Mouse (Mus musculus) embryonic facial prominence, embryonic 11.5 days (tissue): ENCODE results near the gene Slc2a1. TPM values are rescaled to one million over a fixed set of nuclear protein-coding genes. Genes with fewer than 3 reads are reported as not detected.

Source experiments
- ATAC-seq: fragments of 200-750 bp; cut with Nextera tagmentation; replicated peaks from 2 replicates; pipeline ENCODE4 v1.8.0; 2017; ENCODE audit warnings: low read depth; ENCODE audit not compliant: insufficient number of reproducible peaks, low FRiP score, low TSS enrichment
- DNase-seq: peaks from one replicate; pipeline ENCODE4 v3.0.0-alpha.2; 2015; ENCODE audit warnings: low spot score
- H3K27ac ChIP-seq: fragments of 300-500 bp; sonication (generic); replicated peaks from 2 replicates; pipeline ENCODE4 v1.5.1; 2014; ENCODE audit warnings: mild to moderate bottlenecking, low read depth, low read length, control low read depth
- H3K27me3 ChIP-seq: fragments of 300-500 bp; sonication (generic); 2 replicates; pipeline ENCODE4 v1.6.1; 2014; ENCODE audit warnings: mild to moderate bottlenecking, low read length, moderate library complexity, mixed read lengths; ENCODE audit not compliant: control insufficient read depth, insufficient read depth
- H3K36me3 ChIP-seq: fragments of 300-500 bp; sonication (generic); replicated peaks from 2 replicates; pipeline ENCODE4 v1.6.1; 2014; ENCODE audit warnings: low read depth, mild to moderate bottlenecking, low read length, moderate library complexity, mixed read lengths; ENCODE audit not compliant: control insufficient read depth, insufficient read depth
- H3K4me1 ChIP-seq: fragments of 300-500 bp; sonication (generic); 2 replicates; pipeline ENCODE4 v1.6.1; 2014; ENCODE audit warnings: low read length, mixed read lengths; ENCODE audit not compliant: control insufficient read depth, insufficient read depth
- H3K4me2 ChIP-seq: fragments of 300-500 bp; sonication (generic); 2 replicates; pipeline ENCODE4 v1.6.1; 2014; ENCODE audit warnings: low read depth, mild to moderate bottlenecking, control low read depth, low read length, moderate library complexity
- H3K4me3 ChIP-seq: fragments of 300-500 bp; sonication (generic); 2 replicates; pipeline ENCODE4 v1.5.1; 2014; ENCODE audit warnings: low read depth, low read length, control low read depth
- H3K9ac ChIP-seq: fragments of 300-500 bp; sonication (generic); replicated peaks from 2 replicates; pipeline ENCODE4 v1.6.1; 2014; ENCODE audit warnings: mild to moderate bottlenecking, control low read depth, low read length
- H3K9me3 ChIP-seq: fragments of 300-500 bp; sonication (generic); replicated peaks from 2 replicates; pipeline ENCODE4 v1.6.1; 2016; ENCODE audit warnings: mild to moderate bottlenecking, low read length, inconsistent platforms, mixed read lengths; ENCODE audit not compliant: control insufficient read depth
- WGBS: fragments of 180-500 bp; shearing (Covaris S2); extraction: QIAGEN DNeasy Blood & Tissue Kit; methylation state at CpG from one replicate; pipeline ENCODE4 v1.1.7; 2014; 5-methylcytosine and 5-hydroxymethylcytosine counted together
- polyA plus RNA-seq: library from polyadenylated mRNA; unstranded; fragments of >200 nt; fragmentation: Nextera tagmentation; extraction: Ambion mirVana; gene quantifications from 2 replicates; pipeline ENCODE4 v1.2.1, GENCODE M21; 2014

Gene Slc2a1
- polyA plus RNA-seq, 1 experiment from 2014 or later = 111 TPM

DNA sequence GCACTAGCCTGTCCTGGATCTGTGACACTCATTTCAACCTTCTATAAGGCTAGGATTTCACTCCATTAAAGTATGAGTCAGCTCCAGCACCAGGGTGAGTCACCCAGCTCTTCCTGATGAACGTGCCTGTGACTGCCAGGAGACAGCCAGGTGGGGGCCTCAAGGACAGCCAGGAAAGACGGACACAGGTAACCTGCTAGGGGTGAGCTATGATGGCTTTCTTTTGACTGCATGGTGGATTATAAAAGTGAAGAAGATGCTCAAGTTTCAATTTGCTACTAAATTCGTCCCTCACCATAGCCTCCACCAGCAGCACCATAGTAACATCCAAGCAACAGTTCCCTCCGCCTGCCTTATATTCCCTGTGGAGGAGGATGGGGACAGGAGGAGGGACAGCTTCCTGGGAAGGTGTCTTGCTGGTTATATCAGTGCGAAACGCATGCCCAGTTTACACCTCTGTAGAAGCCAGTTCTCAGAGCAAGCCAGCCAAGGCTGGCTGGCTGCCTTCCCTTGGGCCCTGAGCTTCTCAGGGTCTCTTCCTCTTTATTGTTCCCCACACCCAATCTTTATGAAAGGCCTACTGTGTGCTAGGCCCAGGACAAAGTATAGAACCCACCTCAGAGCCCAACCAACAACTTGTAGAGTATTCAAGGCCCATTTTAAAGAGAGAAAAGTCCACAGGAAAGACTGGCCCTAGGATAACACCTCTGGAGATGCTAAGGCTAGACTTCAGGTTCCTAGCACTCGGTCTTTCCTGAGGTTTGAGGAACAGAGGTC is 6.0 kb upstream of the Slc2a1 start:
- Histone ChIP-seq H3K9me3 (no peaks in the 10 kb centered on the region), H3K4me1 (peaks cover 3% of the 10 kb centered on the region), H3K36me3 (no peaks in the 10 kb centered on the region), H3K4me2 (no peak overlapping the region), H3K9ac (no peak overlapping the region), H3K27ac (no peak overlapping the region), H3K27me3 (no peaks in the 10 kb centered on the region), H3K4me3 (no peak overlapping the region)
- ATAC-seq (no peak), DNase-seq (no peak)
- WGBS = 74% methylated on average over 7 of the region's 7 CpGs

DNA sequence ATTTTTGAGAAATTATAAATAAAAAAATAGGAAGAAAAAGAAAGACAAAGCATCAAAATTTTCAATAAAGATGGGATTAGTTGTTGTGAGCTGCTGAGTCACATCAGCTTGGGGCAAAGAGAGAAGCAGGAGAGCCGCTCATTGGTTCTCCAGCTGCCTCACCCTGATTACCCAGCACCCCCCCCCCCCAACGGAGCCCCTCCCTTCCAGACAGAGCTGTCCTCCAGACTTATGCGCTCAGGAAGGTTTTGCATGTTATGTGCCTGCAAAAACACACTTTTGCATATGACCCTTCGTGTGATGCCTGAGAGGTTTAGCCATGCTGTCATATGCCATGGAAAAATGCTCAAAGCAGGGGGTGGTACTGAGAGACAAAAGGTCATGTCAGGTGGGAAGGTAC is 3.7 kb upstream of the Slc2a1 start:
- ATAC-seq (no peak), DNase-seq (no peak)
- Histone ChIP-seq H3K9me3 (no peaks in the 10 kb centered on the region), H3K27me3 (no peaks in the 10 kb centered on the region), H3K27ac (no peak overlapping the region), H3K36me3 (no peaks in the 10 kb centered on the region), H3K4me1 (peaks cover 3% of the 10 kb centered on the region), H3K9ac (no peak overlapping the region), H3K4me2 (no peak overlapping the region; the same call in 1 of the 2 replicates), H3K4me3 (no peak overlapping the region)
- WGBS = 42% methylated on average over 4 of the region's 4 CpGs

DNA sequence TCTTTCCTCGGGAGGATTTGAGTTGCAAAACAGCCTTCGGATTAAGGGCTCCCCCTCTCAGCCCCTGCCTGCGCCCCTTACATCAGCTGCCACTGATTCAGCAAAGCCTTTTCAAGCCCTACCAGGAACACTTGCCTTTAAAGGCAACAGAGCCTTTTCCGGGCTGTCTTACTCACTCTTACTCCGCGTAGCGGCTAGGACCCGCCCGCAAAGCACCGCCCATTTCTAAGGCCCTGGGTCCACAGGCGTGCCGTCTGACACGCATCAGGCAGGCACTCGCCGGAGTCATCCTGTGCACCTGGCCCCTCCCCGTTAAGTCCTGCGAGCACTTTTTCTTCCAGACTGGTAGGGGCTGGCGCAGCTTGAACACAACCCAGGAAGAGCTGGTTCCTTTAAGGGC is 2.8 kb upstream of the Slc2a1 start:
- Histone ChIP-seq H3K27me3 (no peaks in the 10 kb centered on the region), H3K27ac (no peak overlapping the region; the same call in 1 of the 2 replicates), H3K4me1 (peaks cover 3% of the 10 kb centered on the region), H3K9me3 (no peaks in the 10 kb centered on the region), H3K4me3 (peak overlapping the region; percentile 21), H3K4me2 (peak overlapping the region; percentile 70), H3K36me3 (no peaks in the 10 kb centered on the region), H3K9ac (peak overlapping the region; percentile 55)
- ATAC-seq = peak; percentile 24; the same call in 1 of the 2 replicates
- peak; percentile 81 for DNase-seq
- WGBS = under 1% methylated on average over 18 of the region's 18 CpGs

DNA sequence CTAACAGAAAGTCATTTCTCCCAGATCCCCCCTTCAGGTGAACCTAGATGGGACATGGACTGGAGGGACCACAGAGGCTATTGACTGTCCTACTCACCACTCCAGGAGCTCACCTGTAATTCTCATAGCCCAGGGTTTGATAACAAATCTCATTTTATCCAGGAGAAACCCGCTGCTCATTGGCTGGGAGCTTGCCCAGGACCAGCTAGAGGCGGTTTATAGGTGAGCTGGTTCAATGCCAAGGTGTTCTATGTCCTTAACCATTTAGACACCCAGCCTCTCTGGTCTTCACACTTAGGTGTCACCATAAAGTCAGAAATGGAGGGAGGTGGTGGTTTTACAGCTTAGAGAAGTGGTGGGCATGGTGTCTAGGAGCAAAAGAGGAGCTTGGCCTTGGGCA is 644 bp upstream of the Slc2a1 start:
- DNase-seq (no peak), ATAC-seq (no peak)
- peaks cover 3% of the 10 kb centered on the region for H3K4me1 ChIP-seq
- peak overlapping the region; percentile 58 for H3K4me2 ChIP-seq
- 73% methylated on average over 2 of the region's 2 CpGs for WGBS
- no peaks in the 10 kb centered on the region for H3K27me3 ChIP-seq
- no peaks in the 10 kb centered on the region for H3K36me3 ChIP-seq
- no peak overlapping the region; the same call in 1 of the 2 replicates for H3K4me3 ChIP-seq
- no peak overlapping the region for H3K27ac ChIP-seq
- H3K9me3 ChIP-seq = no peaks in the 10 kb centered on the region
- peak overlapping the region; percentile 10 for H3K9ac ChIP-seq

- peak overlapping the region; percentile 76 for H3K4me3 ChIP-seq
- H3K27me3 ChIP-seq = no peaks in the 10 kb centered on the region
- H3K27ac ChIP-seq = no peak overlapping the region
- DNase-seq (no peak), ATAC-seq (no peak)
- H3K9ac ChIP-seq = peak overlapping the region; percentile 81
- WGBS = 7% methylated on average over 11 of the region's 11 CpGs
- peak overlapping the region; percentile 58 for H3K4me2 ChIP-seq
- H3K9me3 ChIP-seq = no peaks in the 10 kb centered on the region
- H3K36me3 ChIP-seq = no peaks in the 10 kb centered on the region
- H3K4me1 ChIP-seq = peaks cover 3% of the 10 kb centered on the region
Measured at GRCm38 (mm10) chr4:119109640-119110039, 1.1 kb downstream of the Slc2a1 start.

DNA sequence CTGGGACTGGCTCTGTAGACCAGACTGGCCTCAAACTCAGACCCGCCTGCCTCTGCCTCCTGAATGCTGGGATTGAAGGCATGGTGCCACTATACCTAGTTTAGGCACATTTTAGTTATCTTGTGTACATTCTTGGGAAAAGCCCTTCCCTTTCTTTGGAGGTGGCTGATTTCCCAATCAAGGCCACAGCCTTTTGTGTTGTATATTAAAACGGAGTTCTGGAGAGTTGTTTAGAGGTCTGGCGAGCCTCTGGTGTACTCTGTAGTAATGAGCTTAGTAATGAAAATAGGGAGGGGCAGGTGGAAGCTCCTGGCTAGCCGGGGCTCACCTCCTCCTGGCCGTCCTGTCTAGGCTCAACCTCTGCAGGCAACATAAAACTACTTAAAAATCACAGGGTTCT is 2.0 kb downstream of the Slc2a1 start:
- no peaks in the 10 kb centered on the region for H3K27me3 ChIP-seq
- H3K9me3 ChIP-seq = no peaks in the 10 kb centered on the region
- 0 out of 2 replicates have a peak overlapping the region, but pooled peaks have one; percentile 0 for H3K9ac ChIP-seq
- no peaks in the 10 kb centered on the region for H3K36me3 ChIP-seq
- H3K4me3 ChIP-seq = peak overlapping the region; percentile 76
- H3K27ac ChIP-seq = no peak overlapping the region
- no peak for DNase-seq
- no peak for ATAC-seq
- WGBS = 23% methylated on average over 5 of the region's 5 CpGs
- H3K4me1 ChIP-seq = peaks cover 3% of the 10 kb centered on the region
- H3K4me2 ChIP-seq = peak overlapping the region; percentile 58

GRCm38 (mm10) chr4:119111410-119111809 is 2.9 kb downstream of the Slc2a1 start:
- H3K4me3 ChIP-seq = 0 out of 2 replicates have a peak overlapping the region, but pooled peaks have one; percentile 5
- no peak overlapping the region; the same call in 1 of the 2 replicates for H3K9ac ChIP-seq
- no peak overlapping the region for H3K4me2 ChIP-seq
- DNase-seq (no peak), ATAC-seq (no peak)
- no peaks in the 10 kb centered on the region for H3K4me1 ChIP-seq
- no peaks in the 10 kb centered on the region for H3K27me3 ChIP-seq
- no peaks in the 10 kb centered on the region for H3K9me3 ChIP-seq
- WGBS = 71% methylated on average over 5 of the region's 5 CpGs
- H3K27ac ChIP-seq = no peak overlapping the region
- no peaks in the 10 kb centered on the region for H3K36me3 ChIP-seq

- Histone ChIP-seq H3K27me3 (no peaks in the 10 kb centered on the region), H3K4me3 (no peak overlapping the region), H3K36me3 (no peaks in the 10 kb centered on the region), H3K4me1 (no peaks in the 10 kb centered on the region), H3K4me2 (peak overlapping the region; percentile 0), H3K27ac (no peak overlapping the region), H3K9ac (no peak overlapping the region), H3K9me3 (no peaks in the 10 kb centered on the region)
- ATAC-seq = no peak
- no peak for DNase-seq
- WGBS = 31% methylated on average over 2 of the region's 2 CpGs
Measured at GRCm38 (mm10) chr4:119112256-119112885, 3.9 kb downstream of the Slc2a1 start.
